ENCODE assay signal across 13 mouse cellular contexts in genomic region chr14:26988694-26989093, GRCm38 (mm10). TPM values are rescaled to one million over a fixed set of nuclear protein-coding genes. Genes with fewer than 3 reads are reported as not detected.
DNase-seq lines count a peak whose midpoint lies in the region; ATAC-seq and TF ChIP-seq lines count a peak whose summit lies in the region.
"Had no signal": no experiment of that assay in that cellular context is flagged by ENCODE, and none has a peak within 500 bp of the region (broad histone marks: within the 10 kb centered on the region; RNA-seq: fewer than 3 reads in every experiment).

No protein-coding gene starts in this region.

- H3K4me2 ChIP-seq in forebrain, postnatal 0 days (ENCODE audit: low read depth), result no peak overlapping the region
- no peak overlapping the region for H3K4me2 ChIP-seq in forebrain, embryonic 15.5 days (replicated peaks)
- H3K4me2 ChIP-seq in lung, postnatal 0 days (replicated peaks; ENCODE audit: low read depth, low read length), result no peak overlapping the region
- no peak overlapping the region for H3K4me2 ChIP-seq in heart, embryonic 11.5 days
- H3K4me2 ChIP-seq: embryonic facial prominence, embryonic 15.5 days; liver, embryonic 13.5 days had no signal

- H3K36me3 ChIP-seq in forebrain, postnatal 0 days (ENCODE audit: insufficient read depth), result no peaks in the 10 kb centered on the region
- H3K36me3 ChIP-seq in forebrain, embryonic 15.5 days, result no peaks in the 10 kb centered on the region
- no peaks in the 10 kb centered on the region for H3K36me3 ChIP-seq in lung, postnatal 0 days (ENCODE audit: insufficient read depth, low read length)
- H3K36me3 ChIP-seq in heart, embryonic 11.5 days (ENCODE audit: control insufficient read depth, insufficient read depth, low read length), result no peaks in the 10 kb centered on the region
- H3K36me3 ChIP-seq: embryonic facial prominence, embryonic 15.5 days; liver, embryonic 13.5 days had no signal

- ATAC-seq in forebrain, postnatal 0 days, result no peak
- no peak for ATAC-seq in forebrain, embryonic 15.5 days (replicated peaks)
- ATAC-seq in lung, postnatal 0 days, result no peak
- no peak for ATAC-seq in heart, embryonic 11.5 days (replicated peaks; ENCODE audit: insufficient number of reproducible peaks, low FRiP score, low TSS enrichment)
- ATAC-seq: midbrain, embryonic 16.5 days had no signal

- no peak overlapping the region for H3K4me3 ChIP-seq in forebrain, postnatal 0 days (ENCODE audit: low read depth, low read length)
- no peak overlapping the region for H3K4me3 ChIP-seq in forebrain, embryonic 15.5 days
- no peak overlapping the region for H3K4me3 ChIP-seq in lung, postnatal 0 days (ENCODE audit: low read depth, low read length)
- no peak overlapping the region for H3K4me3 ChIP-seq in heart, embryonic 11.5 days (ENCODE audit: low read depth, low read length)
- H3K4me3 ChIP-seq: embryonic facial prominence, embryonic 15.5 days; liver, embryonic 13.5 days had no signal

- H3K9me3 ChIP-seq in forebrain, postnatal 0 days (ENCODE audit: low read length), result no peaks in the 10 kb centered on the region
- H3K9me3 ChIP-seq in forebrain, embryonic 15.5 days, result no peaks in the 10 kb centered on the region
- H3K9me3 ChIP-seq in lung, postnatal 0 days (ENCODE audit: low read length), result no peaks in the 10 kb centered on the region
- no peaks in the 10 kb centered on the region for H3K9me3 ChIP-seq in heart, embryonic 11.5 days (replicated peaks; ENCODE audit: control insufficient read depth, low read length)
- H3K9me3 ChIP-seq: embryonic facial prominence, embryonic 15.5 days; liver, embryonic 13.5 days had no signal

- no peak for TF ChIP-seq EP300 in lung, postnatal 0 days (IDR thresholded peaks at IDR 0.05)

- TF ChIP-seq CTCF in forebrain, postnatal 0 days (IDR thresholded peaks at IDR 0.05; ENCODE audit: low read depth), result peak; percentile 35
- peak; percentile 57 for TF ChIP-seq CTCF in lung, postnatal 0 days (IDR thresholded peaks at IDR 0.05)

- no peaks in the 10 kb centered on the region for H3K4me1 ChIP-seq in forebrain, postnatal 0 days (ENCODE audit: insufficient read depth)
- no peaks in the 10 kb centered on the region for H3K4me1 ChIP-seq in forebrain, embryonic 15.5 days
- H3K4me1 ChIP-seq in lung, postnatal 0 days (ENCODE audit: insufficient read depth, low read depth, low read length), result no peaks in the 10 kb centered on the region
- H3K4me1 ChIP-seq in heart, embryonic 11.5 days (ENCODE audit: control insufficient read depth, insufficient read depth, low read length), result no peaks in the 10 kb centered on the region
- H3K4me1 ChIP-seq: embryonic facial prominence, embryonic 15.5 days had no signal

- DNase-seq in forebrain, postnatal 0 days, result no peak
- DNase-seq in lung, postnatal 0 days (ENCODE audit: low spot score), result no peak
- DNase-seq in lung, postnatal 36 days, result no peak
- peak; percentile 46 for DNase-seq in R1 (ENCODE audit: low read depth, low spot score)
- peak; percentile 33 for DNase-seq in thymus, postnatal 0 days (ENCODE audit: low spot score)
- no peak for DNase-seq in gastrocnemius, adult 18-20 months (ENCODE audit: low spot score)
- DNase-seq: heart, postnatal 4 days; liver, embryonic 13.5 days had no signal

- H3K27ac ChIP-seq in forebrain, postnatal 0 days (ENCODE audit: low read depth, low read length), result no peak overlapping the region
- no peak overlapping the region for H3K27ac ChIP-seq in forebrain, embryonic 15.5 days (replicated peaks)
- H3K27ac ChIP-seq in lung, postnatal 0 days (ENCODE audit: low read length), result no peak overlapping the region
- H3K27ac ChIP-seq in heart, embryonic 11.5 days (ENCODE audit: low read depth, low read length), result no peak overlapping the region
- H3K27ac ChIP-seq: embryonic facial prominence, embryonic 15.5 days; liver, embryonic 13.5 days had no signal

- 84% methylated on average over 2 of the region's 2 CpGs for WGBS in forebrain, postnatal 0 days
- 80% methylated on average over 2 of the region's 2 CpGs for WGBS in forebrain, embryonic 15.5 days
- 56% methylated on average over 2 of the region's 2 CpGs for WGBS in lung, postnatal 0 days
- WGBS in heart, embryonic 11.5 days (ENCODE audit: insufficient replicate concordance), result 62% methylated on average over 2 of the region's 2 CpGs

- no peak overlapping the region for H3K9ac ChIP-seq in forebrain, postnatal 0 days
- H3K9ac ChIP-seq in forebrain, embryonic 15.5 days (replicated peaks), result no peak overlapping the region
- H3K9ac ChIP-seq in lung, postnatal 0 days (replicated peaks; ENCODE audit: low read depth), result no peak overlapping the region
- no peak overlapping the region for H3K9ac ChIP-seq in heart, embryonic 11.5 days (ENCODE audit: low read depth, low read length)
- H3K9ac ChIP-seq: embryonic facial prominence, embryonic 15.5 days; liver, embryonic 13.5 days had no signal

- no peaks in the 10 kb centered on the region for H3K27me3 ChIP-seq in forebrain, postnatal 0 days (ENCODE audit: insufficient read depth, low read length)
- no peaks in the 10 kb centered on the region for H3K27me3 ChIP-seq in forebrain, embryonic 15.5 days
- H3K27me3 ChIP-seq in lung, postnatal 0 days (replicated peaks; ENCODE audit: insufficient read depth, low read length), result no peaks in the 10 kb centered on the region
- H3K27me3 ChIP-seq in heart, embryonic 11.5 days (ENCODE audit: control insufficient read depth, insufficient read depth, low read length), result no peaks in the 10 kb centered on the region
- H3K27me3 ChIP-seq: embryonic facial prominence, embryonic 15.5 days; liver, embryonic 13.5 days had no signal

RNA-seq across cellular contexts. Expression of gene Hesx1, which starts 5.5 kb away (rescaled TPM):
- total RNA-seq in forebrain, postnatal 0 days (2014; rRNA removed), result not detected in 2 replicates
- not detected in 2 replicates for polyA plus RNA-seq in forebrain, postnatal 0 days (2015; fragmentation: Nextera tagmentation; extraction: Ambion mirVana)
- polyA plus RNA-seq in forebrain, embryonic 15.5 days (2015; fragmentation: Nextera tagmentation; extraction: Ambion mirVana), result not detected in 2 replicates
- polyA plus RNA-seq in lung, postnatal 0 days (2015; fragmentation: Nextera tagmentation; extraction: Ambion mirVana), result not detected in 2 replicates
- polyA plus RNA-seq in thymus, postnatal 0 days (2015; fragmentation: Nextera tagmentation; extraction: Ambion mirVana), result 1.4 and 2.1 TPM in 2 replicates
- not detected for total RNA-seq in gastrocnemius, adult 18-20 months (2021)
- 0.76 and 1.7 TPM in 2 replicates for polyA plus RNA-seq in heart, embryonic 11.5 days (2014; fragmentation: Nextera tagmentation; extraction: Ambion mirVana)
- total RNA-seq: gastrocnemius, adult 8-10 months had no signal

RNA-seq across cellular contexts. Expression of gene Appl1, which starts 17.7 kb away (rescaled TPM):
- 74.8 and 81.2 TPM in 2 replicates for total RNA-seq in forebrain, postnatal 0 days (2014; rRNA removed)
- 52.7 and 63.9 TPM in 2 replicates for polyA plus RNA-seq in forebrain, postnatal 0 days (2015; fragmentation: Nextera tagmentation; extraction: Ambion mirVana)
- polyA plus RNA-seq in forebrain, embryonic 15.5 days (2015; fragmentation: Nextera tagmentation; extraction: Ambion mirVana), result 65.8 and 66.4 TPM in 2 replicates
- 27.8 and 29.9 TPM in 2 replicates for polyA plus RNA-seq in lung, postnatal 0 days (2015; fragmentation: Nextera tagmentation; extraction: Ambion mirVana)
- polyA plus RNA-seq in thymus, postnatal 0 days (2015; fragmentation: Nextera tagmentation; extraction: Ambion mirVana), result 57.8 and 62.2 TPM in 2 replicates
- total RNA-seq in gastrocnemius, adult 18-20 months (2021), result 10 to 100 TPM; 17.2 to 17.7 TPM
- 25.4 and 36.0 TPM in 2 replicates for polyA plus RNA-seq in heart, embryonic 11.5 days (2014; fragmentation: Nextera tagmentation; extraction: Ambion mirVana)

RNA-seq across cellular contexts. Expression of gene Il17rd, which starts 50.0 kb away (rescaled TPM):
- total RNA-seq in forebrain, postnatal 0 days (2014; rRNA removed), result 5.7 and 7.2 TPM in 2 replicates
- polyA plus RNA-seq in forebrain, postnatal 0 days (2015; fragmentation: Nextera tagmentation; extraction: Ambion mirVana), result 0.62 and 1.5 TPM in 2 replicates
- polyA plus RNA-seq in forebrain, embryonic 15.5 days (2015; fragmentation: Nextera tagmentation; extraction: Ambion mirVana), result 1.5 and 1.8 TPM in 2 replicates
- 2.1 and 2.2 TPM in 2 replicates for polyA plus RNA-seq in lung, postnatal 0 days (2015; fragmentation: Nextera tagmentation; extraction: Ambion mirVana)
- 0.19 and 0.20 TPM in 2 replicates for polyA plus RNA-seq in thymus, postnatal 0 days (2015; fragmentation: Nextera tagmentation; extraction: Ambion mirVana)
- total RNA-seq in gastrocnemius, adult 18-20 months (2021), result 1 to 10 TPM; 2.0 to 2.2 TPM
- 1.5 and 2.1 TPM in 2 replicates for polyA plus RNA-seq in heart, embryonic 11.5 days (2014; fragmentation: Nextera tagmentation; extraction: Ambion mirVana)

Comparison
In these comparisons a context has a peak if more than half of its experiments do, and no peak if none do; other contexts are left out.
1. DNase-seq: peak in R1 (single experiment) and thymus, postnatal 0 days (single experiment); none in forebrain, postnatal 0 days (single experiment), lung, postnatal 0 days (single experiment), lung, postnatal 36 days (single experiment) and gastrocnemius, adult 18-20 months (single experiment).